Mouse (Mus musculus): ENCODE measurements around the gene Atp6v0a4.

The Atp6v0a4 gene

GRCm38 (mm10) chr6:38124882-38125281 is 496 bp upstream of the Atp6v0a4 start:
- no peak for DNase-seq

GRCm38 (mm10) chr6:38123471-38124206 is 747 bp downstream of the Atp6v0a4 start:
- DNase-seq, result no peak

GRCm38 (mm10) chr6:38122791-38123190 is 1.6 kb downstream of the Atp6v0a4 start:
- no peak for DNase-seq

GRCm38 (mm10) chr6:38121843-38122242 is 2.5 kb downstream of the Atp6v0a4 start:
- no peak for DNase-seq

GRCm38 (mm10) chr6:38120681-38121371 is 3.6 kb downstream of the Atp6v0a4 start:
- peak; percentile 34 for DNase-seq

- DNase-seq, result no peak
Measured at GRCm38 (mm10) chr6:38118341-38118740, 6.0 kb downstream of the Atp6v0a4 start.

GRCm38 (mm10) chr6:38116107-38116770 is 8.1 kb downstream of the Atp6v0a4 start:
- no peak for DNase-seq

GRCm38 (mm10) chr6:38110859-38111258 is 13.5 kb downstream of the Atp6v0a4 start:
- DNase-seq, result no peak

- no peak for DNase-seq
Measured at GRCm38 (mm10) chr6:38109871-38110270, 14.5 kb downstream of the Atp6v0a4 start.

- no peak for DNase-seq
Measured at GRCm38 (mm10) chr6:38109160-38109795, 15.1 kb downstream of the Atp6v0a4 start, which contains the start of gene Tmem213. Gene Tmem213 (plus strand): TSS chr6:38109255.

GRCm38 (mm10) chr6:38108449-38108848 is 15.9 kb downstream of the Atp6v0a4 start:
- DNase-seq, result no peak

- no peak for DNase-seq
Measured at GRCm38 (mm10) chr6:38105924-38106323, 18.5 kb downstream of the Atp6v0a4 start.

GRCm38 (mm10) chr6:38103775-38104174 is 20.6 kb downstream of the Atp6v0a4 start:
- no peak for DNase-seq

- DNase-seq, result no peak
Measured at GRCm38 (mm10) chr6:38102216-38102795, 22.1 kb downstream of the Atp6v0a4 start.

- DNase-seq, result no peak
Measured at GRCm38 (mm10) chr6:38096961-38097370, 27.4 kb downstream of the Atp6v0a4 start.

GRCm38 (mm10) chr6:38094701-38095100 is 29.7 kb downstream of the Atp6v0a4 start:
- no peak for DNase-seq

GRCm38 (mm10) chr6:38092539-38092938 is 31.8 kb downstream of the Atp6v0a4 start:
- DNase-seq, result no peak

GRCm38 (mm10) chr6:38087242-38088026 is 37.0 kb downstream of the Atp6v0a4 start:
- no peak for DNase-seq

- no peak for DNase-seq
Measured at GRCm38 (mm10) chr6:38083204-38083603, 41.2 kb downstream of the Atp6v0a4 start.

GRCm38 (mm10) chr6:38081727-38082341 is 42.6 kb downstream of the Atp6v0a4 start:
- no peak for DNase-seq

- no peak for DNase-seq
Measured at GRCm38 (mm10) chr6:38080364-38080763, 44.0 kb downstream of the Atp6v0a4 start.

GRCm38 (mm10) chr6:38073592-38073991 is 50.8 kb downstream of the Atp6v0a4 start:
- DNase-seq, result no peak
